Mouse (Mus musculus) cerebellum, postnatal 10 days (tissue): ENCODE data around the gene Zbtb22.
"Not testable (repeated sequence)": the region's sequence is repeated elsewhere in the genome, so short reads cannot be mapped to it uniquely, and the experiment has no call there.

Experiments
- DNase-seq, 2 experiments: peaks; one replicate each; pipeline ENCODE4 v3.0.0; 2021; ENCODE audit warnings: mixed read lengths in 2 of 2

Zbtb22 gene

DNA sequence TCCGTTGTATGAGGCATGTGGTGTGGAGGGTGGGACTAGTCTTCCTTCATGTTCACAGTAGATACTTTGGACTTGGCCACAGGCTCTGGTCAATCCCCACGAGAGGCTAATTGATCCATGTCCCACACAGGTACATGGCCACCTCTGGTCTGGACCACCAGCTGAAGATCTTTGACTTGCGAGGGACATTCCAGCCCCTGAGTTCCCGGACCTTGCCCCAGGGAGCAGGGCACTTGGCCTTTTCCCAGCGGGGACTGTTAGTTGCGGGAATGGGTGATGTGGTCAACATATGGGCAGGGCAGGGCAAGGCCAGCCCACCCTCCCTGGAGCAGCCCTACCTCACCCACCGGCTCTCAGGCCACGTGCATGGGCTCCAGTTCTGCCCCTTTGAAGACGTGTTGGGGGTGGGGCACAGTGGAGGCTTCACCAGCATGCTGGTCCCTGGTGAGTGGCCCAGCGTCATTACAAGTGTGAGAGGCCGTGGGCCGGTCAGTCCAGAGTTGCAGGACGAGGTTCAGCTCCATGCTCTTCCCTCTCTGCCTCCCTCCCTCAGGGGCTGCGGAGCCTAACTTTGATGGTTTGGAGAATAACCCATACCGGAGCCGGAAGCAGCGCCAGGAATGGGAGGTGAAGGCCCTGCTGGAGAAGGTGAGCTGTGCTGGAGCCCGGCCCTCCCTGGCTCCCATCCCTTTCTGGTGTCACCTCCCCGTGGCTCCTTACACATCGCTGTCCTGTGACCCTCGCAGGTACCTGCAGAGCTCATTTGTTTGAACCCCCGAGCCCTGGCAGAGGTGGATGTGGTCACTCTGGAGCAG is 32.6 kb downstream of the Zbtb22 start:
- no peak for DNase-seq

GRCm38 (mm10) chr17:33948905-33949537 is 33.3 kb downstream of the Zbtb22 start:
- DNase-seq: no peak

DNA sequence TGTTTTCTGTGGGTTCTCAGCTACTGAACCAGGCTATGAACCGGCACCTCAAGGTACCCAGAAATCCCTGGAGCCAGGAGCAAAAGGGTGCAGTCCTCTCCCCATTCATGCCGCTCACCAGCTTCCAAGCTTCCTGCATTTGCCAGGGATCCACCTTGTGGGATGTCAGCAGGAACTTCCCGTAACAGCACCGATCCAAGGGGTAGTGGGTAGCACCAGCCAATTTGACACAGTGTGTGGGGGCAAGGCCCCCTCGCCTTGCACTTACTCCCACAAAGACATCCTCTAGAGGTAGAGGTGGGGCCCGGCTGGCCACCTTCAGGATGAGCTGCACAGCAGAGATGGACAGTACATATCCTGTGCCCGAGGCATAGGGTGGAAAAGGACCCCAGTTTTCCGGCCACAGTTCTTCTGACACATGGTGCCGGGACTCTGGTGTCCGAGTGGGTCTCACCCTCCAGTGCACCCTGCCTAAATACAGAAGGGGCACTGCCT is 34.5 kb downstream of the Zbtb22 start:
- DNase-seq: no peak

GRCm38 (mm10) chr17:33951021-33951946 is 35.6 kb downstream of the Zbtb22 start, which contains the start of gene B3galt4:
B3galt4 (minus strand) TSS chr17:33951488.
- DNase-seq: peak; percentile 91

GRCm38 (mm10) chr17:33952015-33952414 is 36.3 kb downstream of the Zbtb22 start:
- not testable (repeated sequence) for DNase-seq

GRCm38 (mm10) chr17:33952879-33953278 is 37.2 kb downstream of the Zbtb22 start:
- no peak for DNase-seq

- no peak for DNase-seq
These were observed 37.6 kb downstream of the Zbtb22 start for GRCm38 (mm10) chr17:33953310-33953709.

DNA sequence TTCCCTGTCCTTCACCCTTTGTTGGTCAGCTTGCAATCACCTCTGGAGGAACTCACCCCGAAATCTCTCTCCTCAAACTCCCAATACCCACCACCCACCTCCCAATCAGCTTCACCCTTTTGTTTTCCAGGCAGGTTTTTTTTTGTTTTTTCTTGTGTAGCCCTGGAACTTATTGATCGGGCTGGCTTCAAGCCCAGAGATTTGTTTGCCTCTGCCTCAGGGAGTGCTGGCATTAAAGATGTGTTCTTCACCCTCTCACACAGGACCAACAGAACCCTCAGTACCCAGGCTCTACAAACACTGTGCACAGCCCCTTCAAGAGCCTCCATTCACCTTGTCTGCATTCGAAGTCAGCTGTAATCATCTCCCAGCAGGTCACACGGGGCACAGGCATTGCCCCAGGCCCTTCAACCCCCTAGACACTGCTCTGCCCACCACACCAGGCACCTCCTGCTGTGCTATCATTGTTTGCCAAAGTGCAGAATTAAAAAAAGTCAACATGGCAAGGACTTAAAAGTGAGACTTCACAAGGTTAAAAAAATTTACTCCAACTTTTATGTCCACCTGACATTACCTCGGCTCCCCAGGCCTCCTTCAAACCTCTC is 38.4 kb downstream of the Zbtb22 start:
- DNase-seq: no peak

DNA sequence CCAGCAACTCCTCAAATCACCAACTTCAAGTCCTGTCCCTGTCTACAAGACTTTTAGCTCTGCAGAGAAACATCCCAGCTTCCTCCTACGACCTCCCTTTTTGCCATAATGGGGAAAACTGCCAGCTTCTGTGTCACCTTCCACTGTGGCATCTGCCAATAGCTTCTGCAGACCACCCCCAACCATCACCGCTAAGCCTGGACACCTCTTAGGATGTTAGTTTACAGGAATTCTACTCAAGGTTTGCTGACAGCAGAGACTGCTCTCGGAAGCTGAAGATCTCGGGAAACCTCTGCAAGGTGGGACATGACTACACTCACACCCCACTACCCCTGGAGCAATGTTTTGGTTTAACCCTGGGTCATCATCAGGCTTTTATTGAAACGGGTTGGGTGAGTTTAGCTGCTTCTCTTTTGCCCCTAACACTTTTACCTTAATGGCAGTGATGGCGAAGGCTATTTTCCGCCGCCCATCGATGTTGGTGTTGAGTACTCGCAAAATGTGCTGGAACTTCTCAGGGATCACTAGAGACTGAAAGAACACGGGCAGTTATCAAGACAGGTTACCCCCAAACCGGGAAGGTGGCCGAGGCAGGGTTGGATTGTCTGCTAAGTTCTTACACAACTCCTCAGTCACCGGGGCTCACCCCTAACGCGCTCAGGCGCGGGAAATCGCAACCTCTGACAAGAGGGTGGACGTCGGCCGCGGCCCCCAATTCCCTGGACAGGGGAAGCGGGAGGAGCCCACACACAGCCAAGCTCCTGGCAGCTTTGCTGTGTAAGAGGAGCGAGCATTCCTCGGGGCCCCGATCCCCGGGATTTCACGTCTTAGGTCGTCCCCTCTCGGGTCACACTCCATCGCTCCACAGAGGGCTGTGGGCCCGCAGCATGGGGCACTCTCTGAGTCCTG is 39.2 kb downstream of the Zbtb22 start:
- DNase-seq: no peak

- peak; percentile 97 to 99 for DNase-seq
These were observed 40.0 kb downstream of the Zbtb22 start, which contains the start of the genes Vps52 and Rps18 for GRCm38 (mm10) chr17:33955555-33956214. Vps52 (plus strand) TSS chr17:33955812. Rps18 (minus strand) TSS chr17:33956001.

GRCm38 (mm10) chr17:33956336-33956735 is 40.6 kb downstream of the Zbtb22 start:
- DNase-seq: no peak

GRCm38 (mm10) chr17:33957493-33957892 is 41.8 kb downstream of the Zbtb22 start:
- no peak for DNase-seq

DNA sequence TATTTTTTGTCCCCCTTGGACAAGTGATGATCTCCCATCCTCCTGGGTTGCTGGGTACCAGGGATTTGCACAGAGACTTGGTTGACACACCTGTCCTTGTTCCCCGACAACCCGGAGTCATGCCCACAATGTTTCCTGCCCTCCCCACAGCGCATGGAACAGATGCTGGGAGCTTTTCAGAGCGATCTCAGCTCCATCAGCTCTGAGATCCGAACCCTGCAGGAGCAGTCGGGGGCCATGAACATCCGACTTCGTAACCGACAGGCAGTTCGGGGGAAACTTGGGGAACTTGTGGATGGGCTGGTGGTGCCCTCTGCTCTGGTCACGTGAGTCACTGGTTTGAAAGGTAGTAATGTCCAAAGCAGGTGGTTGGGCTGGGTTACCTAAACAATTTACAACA is 42.7 kb downstream of the Zbtb22 start:
- no peak for DNase-seq

- DNase-seq: no peak
These were observed 43.4 kb downstream of the Zbtb22 start for GRCm38 (mm10) chr17:33959135-33959534.

DNA sequence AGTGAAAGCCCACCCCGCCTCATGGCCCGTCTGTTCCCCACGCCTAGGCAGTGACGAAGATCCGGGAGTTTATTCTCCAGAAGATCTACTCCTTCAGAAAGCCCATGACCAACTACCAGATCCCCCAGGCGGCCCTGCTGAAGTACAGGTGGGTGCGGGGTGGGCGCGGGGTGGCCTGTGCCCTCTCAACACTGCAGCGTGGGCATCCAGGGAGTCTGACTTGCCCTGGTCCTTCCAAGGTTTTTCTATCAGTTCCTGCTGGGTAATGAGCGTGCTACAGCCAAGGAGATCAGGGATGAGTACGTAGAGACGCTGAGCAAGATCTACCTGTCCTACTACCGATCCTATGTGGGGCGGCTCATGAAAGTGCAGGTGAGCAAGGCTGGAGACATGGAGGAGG is 44.2 kb downstream of the Zbtb22 start:
- no peak for DNase-seq

DNA sequence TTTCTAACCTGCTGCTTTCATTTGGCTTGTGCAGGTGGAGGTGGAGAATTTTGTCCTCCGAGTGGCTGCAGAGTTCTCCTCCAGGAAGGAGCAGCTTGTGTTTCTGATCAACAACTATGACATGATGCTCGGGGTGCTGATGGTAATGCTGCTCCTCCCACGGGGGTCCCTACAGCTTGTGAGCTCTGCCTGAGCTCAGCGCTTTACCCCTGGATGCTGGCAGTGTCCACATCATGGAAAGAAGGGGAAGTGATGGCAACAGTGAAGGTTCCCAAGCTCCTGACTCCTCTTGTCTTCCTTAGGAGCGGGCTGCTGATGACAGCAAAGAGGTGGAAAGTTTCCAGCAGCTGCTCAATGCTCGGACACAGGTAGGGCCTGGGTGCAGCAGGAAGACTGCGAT is 47.2 kb downstream of the Zbtb22 start:
- DNase-seq: no peak

DNA sequence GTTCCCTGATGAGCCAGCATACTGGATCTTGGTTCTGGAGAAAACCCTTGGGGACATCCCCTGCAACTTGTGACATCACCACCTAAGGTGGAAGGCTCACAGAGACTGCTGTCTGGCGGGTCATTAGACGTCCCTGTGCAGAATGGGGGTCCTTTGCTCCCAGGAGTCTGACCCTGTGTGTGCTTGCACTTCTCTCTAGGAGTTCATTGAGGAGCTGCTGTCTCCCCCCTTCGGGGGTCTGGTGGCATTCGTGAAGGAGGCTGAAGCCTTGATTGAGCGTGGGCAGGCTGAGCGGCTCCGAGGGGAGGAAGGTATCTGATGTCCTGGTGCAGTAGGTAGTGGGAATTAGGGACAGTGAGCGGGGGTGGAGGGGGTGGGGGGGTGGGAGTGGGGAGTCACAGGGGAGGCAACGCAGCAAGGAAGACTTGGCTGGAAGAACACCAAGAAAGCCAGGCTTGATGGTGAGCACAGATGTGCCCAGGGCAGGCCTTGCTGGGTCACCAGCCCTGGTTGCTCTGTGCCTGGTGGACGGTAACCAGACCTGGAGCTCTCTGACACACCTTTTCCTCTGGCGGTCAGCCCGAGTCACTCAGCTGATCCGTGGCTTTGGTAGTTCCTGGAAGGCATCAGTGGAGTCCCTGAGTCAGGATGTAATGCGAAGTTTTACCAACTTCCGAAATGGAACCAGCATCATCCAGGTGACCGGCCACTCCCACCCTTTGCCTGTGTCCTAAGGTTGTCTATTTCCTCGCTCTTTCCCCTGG is 49.6 kb downstream of the Zbtb22 start:
- DNase-seq: no peak

DNA sequence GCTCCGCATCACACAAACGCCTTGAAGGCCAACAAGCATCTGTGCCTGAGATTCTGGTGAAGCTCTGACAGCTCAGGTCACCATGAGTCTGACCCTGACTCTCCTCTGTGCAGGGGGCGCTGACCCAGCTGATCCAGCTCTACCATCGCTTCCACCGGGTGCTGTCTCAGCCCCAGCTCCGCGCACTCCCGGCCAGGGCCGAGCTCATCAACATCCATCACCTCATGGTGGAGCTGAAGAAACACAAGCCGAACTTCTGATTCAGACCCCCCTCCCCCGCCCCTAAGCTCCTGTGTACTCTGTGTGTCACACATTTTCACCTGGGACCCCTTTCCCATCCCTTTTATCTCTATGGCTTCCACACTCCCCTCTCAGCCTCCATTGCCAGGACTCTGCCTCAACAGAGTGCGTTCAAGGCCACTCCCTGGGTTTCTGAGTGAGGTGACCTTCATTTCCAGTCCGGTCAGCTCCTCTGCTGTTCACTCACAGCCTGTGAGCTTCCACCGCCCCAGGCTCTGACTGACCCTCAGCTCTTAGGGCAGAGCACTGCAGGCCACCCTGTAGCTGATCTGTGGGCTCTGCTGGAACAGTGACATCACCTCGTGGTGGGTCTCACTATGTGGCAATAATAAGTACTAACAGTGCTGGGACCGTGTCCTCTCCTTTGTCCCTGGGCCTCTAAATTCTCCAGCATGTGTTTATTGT is 50.3 kb downstream of the Zbtb22 start:
- no peak for DNase-seq

DNA sequence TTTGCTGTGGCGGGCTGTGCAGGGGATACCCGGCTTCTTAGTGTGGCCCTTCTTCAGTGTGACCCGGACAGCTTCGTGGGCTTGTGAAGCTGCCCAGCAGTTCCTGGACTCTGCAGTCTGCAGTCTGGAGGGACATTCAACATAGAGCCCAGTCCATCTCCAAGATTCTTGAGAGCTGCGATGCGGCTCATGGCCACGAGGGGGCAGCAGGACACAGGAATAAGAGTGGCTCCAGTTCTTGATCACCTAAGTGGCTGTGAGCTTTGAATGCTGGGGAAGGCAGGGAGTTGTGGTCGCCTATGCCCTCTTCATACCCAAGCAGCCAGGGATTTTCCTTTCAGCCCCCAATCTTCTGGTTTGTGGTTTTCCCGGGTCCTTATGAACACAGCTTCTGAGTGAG is 52.8 kb downstream of the Zbtb22 start:
- DNase-seq: peak; percentile 87 to 89
